Mouse (Mus musculus): ENCODE results near the gene Hist2h2ac.
"Not testable (repeated sequence)": the region's sequence is repeated elsewhere in the genome, so short reads cannot be mapped to it uniquely, and the experiment has no call there.

The Hist2h2ac gene

DNA sequence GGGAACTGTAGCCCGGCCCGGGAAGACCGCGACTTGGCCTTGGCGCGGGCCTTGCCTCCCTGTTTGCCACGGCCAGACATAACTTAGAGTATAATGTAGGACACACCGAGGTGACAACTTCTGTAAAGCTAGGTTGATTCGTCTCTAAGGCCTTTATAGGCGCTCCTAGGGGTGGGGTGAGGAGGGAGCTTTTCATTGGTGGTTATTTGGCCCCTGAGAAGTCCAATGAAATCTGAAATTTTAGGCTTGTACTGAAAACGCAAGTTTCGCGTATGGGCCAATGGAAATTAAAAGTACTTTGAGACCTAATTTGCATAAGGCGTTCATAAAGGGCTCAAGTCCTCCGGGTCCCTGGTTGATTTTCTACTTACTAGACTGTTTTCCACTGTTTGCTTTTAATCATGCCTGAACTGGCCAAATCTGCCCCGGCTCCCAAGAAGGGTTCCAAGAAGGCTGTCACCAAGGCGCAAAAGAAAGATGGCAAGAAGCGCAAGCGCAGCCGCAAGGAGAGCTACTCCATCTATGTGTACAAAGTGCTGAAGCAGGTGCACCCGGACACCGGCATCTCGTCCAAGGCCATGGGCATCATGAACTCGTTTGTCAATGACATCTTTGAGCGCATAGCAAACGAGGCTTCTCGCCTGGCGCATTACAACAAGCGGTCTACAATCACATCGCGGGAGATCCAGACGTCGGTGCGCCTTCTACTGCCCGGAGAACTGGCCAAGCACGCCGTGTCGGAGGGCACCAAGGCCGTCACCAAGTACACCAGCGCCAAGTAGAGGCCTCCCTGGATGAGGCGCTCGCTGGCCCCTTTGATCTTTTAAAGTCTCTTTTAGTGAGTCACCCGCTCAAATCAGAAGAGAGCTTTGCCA, at the start of gene Hist2h2ac, which contains the start of gene Hist2h2be:
TSS of gene Hist2h2ac (minus strand) at position 116 of the 875 bp plus-strand sequence.
TSS of gene Hist2h2be (plus strand) at position 355 of the 875 bp plus-strand sequence.
- peak; percentile 85 to 92 for DNase-seq (ENCODE audit: low spot score in 2 of 2)

GRCm38 (mm10) chr3:96269511-96270474, 49.1 kb upstream of the Hist2h2ac start, which contains the start of gene Hist2h2bb:
Gene Hist2h2bb (plus strand): TSS chr3:96269752.
- DNase-seq (ENCODE audit: low spot score in 2 of 2), result peak; percentile 94 to 98

- DNase-seq (ENCODE audit: low spot score in 2 of 2), result not testable (repeated sequence)
Observed at GRCm38 (mm10) chr3:96268776-96269378, 48.2 kb upstream of the Hist2h2ac start.

- DNase-seq (ENCODE audit: low spot score in 2 of 2), result peak; percentile 85 to 91
Observed at GRCm38 (mm10) chr3:96268051-96268775, 47.5 kb upstream of the Hist2h2ac start, which contains the start of gene Hist2h3b. Gene Hist2h3b (plus strand): TSS chr3:96268654.

DNA sequence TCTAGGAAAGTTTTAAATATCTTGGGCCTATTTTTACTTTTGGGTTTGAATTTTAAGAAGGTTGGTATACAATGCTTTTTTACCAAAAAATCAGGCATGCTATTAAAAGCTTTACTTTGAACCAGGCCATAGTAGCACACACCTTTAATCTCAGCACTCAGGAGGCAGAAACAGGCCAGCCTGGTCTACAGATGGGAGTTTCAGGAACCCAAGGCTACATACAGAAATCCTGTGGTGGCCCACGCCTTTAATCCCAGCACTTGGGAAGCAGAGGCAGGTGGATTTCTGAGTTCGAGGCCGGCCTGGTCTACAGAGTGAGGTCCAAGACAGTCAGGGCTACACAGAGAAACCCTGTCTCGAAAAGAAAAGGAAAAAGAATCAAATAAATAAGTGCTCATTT, 46.9 kb upstream of the Hist2h2ac start:
- no peak for DNase-seq (ENCODE audit: low spot score in 2 of 2)

DNA sequence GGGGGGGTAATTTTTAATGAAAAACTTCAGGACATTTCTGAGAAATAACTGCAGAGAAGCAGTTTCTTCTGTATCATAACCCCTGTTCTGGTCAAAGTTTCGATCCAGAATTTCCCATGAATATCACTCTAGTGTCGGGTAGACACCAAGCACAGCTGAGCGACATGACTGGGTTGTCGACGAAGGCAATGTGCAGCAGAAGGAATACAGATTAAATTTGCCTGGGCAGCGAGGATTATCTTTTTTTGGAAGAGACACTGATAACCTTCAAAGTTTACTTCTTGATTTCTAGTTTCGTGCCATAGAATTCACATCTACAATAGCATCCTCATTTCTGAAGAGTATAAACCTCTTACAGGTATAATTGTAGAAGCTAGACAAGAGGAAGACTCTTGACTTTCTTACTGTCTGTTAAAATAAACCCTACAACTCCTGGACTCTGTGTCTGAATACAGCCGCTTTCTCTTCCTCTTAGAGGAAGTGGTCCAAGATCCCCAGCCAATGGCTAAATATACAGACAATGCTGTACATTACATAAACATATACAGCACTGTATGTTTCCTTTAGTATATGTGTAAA, 45.5 kb upstream of the Hist2h2ac start:
- no peak for DNase-seq (ENCODE audit: low spot score in 2 of 2)

- no peak for DNase-seq (ENCODE audit: low spot score in 2 of 2)
Observed at GRCm38 (mm10) chr3:96264404-96264949, 43.8 kb upstream of the Hist2h2ac start.

- DNase-seq (ENCODE audit: low spot score in 2 of 2), result peak; percentile 47 to 64
Observed at GRCm38 (mm10) chr3:96263558-96264403, 43.1 kb upstream of the Hist2h2ac start.

DNA sequence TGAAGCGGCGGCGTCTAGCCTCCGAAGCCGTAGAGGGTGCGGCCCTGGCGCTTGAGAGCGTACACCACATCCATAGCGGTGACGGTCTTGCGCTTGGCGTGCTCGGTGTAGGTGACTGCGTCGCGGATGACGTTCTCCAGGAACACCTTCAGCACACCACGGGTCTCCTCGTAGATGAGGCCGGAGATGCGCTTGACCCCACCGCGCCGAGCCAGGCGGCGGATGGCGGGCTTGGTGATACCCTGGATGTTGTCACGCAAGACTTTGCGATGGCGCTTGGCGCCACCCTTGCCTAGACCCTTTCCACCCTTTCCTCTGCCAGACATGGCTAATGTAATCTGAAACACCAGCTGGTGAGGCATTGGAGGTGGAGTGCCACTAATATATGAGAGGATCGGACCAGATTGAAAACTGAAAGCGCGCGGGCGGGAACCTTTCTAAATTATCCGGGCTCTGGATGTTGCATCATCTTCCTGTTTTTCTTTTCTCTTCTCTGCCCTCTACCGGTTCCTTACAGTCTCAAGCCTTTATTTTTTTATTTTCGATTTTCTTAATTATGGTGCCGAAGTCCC, 42.4 kb upstream of the Hist2h2ac start, which contains the start of gene Hist2h4:
TSS of gene Hist2h4 (minus strand) at position 333 of the 572 bp plus-strand sequence.
- DNase-seq (ENCODE audit: low spot score in 2 of 2), result peak; percentile 97 to 98

DNA sequence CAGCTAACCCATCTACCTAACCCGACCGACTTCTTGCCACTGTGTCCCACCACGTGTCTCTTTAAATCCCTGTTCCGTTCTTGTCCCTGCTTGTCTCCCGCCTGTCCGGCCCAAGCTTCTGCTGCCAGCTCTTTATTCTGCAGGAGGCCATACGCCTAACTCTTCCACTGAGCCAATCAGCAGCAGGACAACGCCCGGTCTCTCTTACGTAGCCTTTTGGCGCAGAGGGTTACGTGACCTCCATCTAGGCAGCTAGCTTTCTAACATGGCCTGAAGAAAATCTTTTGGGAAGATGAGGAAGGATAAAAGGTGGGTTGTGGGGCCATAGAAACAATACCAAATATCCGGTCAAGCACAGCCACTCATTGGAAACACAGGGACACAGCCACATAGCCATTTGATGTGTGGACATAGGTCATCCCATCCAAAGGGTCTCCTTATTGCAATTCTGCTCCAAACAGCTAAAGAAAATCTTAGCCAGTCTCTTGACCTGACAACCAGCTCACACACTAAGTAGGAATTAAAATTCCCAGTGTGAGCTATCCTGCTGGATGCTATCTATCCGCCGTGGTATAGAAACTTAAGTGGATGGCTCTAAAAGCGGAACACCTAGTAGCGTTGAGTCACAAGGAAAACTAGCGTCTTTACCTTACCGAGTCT, 41.7 kb upstream of the Hist2h2ac start:
- DNase-seq (ENCODE audit: low spot score in 2 of 2), result peak; percentile 87 to 93

- DNase-seq (ENCODE audit: low spot score in 2 of 2), result no peak
Observed at GRCm38 (mm10) chr3:96261623-96262022, 40.9 kb upstream of the Hist2h2ac start.

DNA sequence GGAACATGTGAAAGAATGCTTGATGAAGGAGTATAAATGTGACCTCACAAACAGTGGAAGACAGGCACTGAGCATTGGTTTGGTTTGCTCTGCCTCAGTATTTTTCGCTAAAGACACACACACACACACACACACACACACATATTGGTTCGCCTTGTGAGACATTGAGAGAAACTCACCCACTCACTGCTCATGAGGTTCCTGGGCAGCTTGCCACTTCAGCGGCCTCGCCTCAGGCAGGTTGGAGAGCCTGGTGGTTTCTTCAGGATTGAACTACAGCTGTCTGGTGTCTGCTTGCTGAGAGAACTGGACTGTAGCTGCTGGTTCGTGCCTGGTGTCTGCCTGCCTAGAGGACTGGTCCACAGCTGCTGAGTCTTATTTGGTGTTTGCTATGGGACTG, 39.5 kb upstream of the Hist2h2ac start:
- DNase-seq (ENCODE audit: low spot score in 2 of 2), result no peak

DNA sequence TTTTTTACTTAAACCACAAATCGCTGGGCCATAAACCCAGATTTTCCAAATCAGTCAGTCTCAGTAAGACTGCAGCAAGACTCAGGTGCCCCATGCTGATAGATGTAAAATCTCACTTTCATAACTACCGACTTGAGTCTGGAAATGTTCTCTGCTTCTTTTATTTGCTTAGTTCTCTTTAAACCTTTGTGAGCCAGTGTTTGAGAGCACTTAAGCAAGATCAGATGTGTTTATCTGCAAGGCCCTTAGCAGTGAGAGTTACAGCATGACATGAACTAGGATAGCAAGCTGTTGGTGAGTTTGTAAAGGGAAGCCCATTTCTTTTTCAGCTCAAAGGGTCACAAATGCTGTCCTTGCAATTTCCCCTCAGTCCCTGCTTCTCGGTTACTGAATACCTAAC, 36.5 kb upstream of the Hist2h2ac start:
- DNase-seq (ENCODE audit: low spot score in 2 of 2), result no peak

- no peak for DNase-seq (ENCODE audit: low spot score in 2 of 2)
Observed at GRCm38 (mm10) chr3:96255926-96256593, 35.4 kb upstream of the Hist2h2ac start.

GRCm38 (mm10) chr3:96254683-96255355, 34.1 kb upstream of the Hist2h2ac start:
- DNase-seq (ENCODE audit: low spot score in 2 of 2), result peak in 1 of 2 experiments; percentile 52

GRCm38 (mm10) chr3:96251787-96252186, 31.1 kb upstream of the Hist2h2ac start:
- no peak for DNase-seq (ENCODE audit: low spot score in 2 of 2)

DNA sequence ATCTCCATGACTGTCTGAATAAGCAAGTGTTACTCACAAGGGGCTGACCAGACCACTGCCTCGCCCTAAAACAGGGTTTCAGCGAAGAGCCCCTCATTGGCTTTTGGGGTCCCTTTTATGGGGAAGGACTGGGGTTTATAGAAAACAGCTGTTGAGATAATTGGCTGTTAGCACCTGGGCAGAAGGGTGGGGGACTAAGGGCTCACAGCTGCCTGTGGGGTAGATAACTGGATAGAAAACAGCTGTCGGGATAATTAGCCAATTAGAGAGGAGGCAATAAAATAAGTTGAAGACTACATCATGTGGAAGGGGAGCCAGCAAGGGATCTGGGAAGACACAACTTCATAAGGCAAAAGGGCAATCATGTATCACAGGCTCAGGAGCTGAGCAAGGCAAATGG, 30.2 kb upstream of the Hist2h2ac start:
- no peak for DNase-seq (ENCODE audit: low spot score in 2 of 2)

All from right cerebral cortex, postnatal 10 days (tissue).